Mouse (Mus musculus) liver, postnatal 0 days (tissue): ENCODE measurements around the gene Rnf148.

Source experiments
- CTCF ChIP-seq: sonication (generic); IDR thresholded peaks from 2 replicates; pipeline ENCODE4 v1.5.1; 2016; ENCODE audit warnings: antibody characterized with exemption, low read depth
- EP300 ChIP-seq: IDR thresholded peaks from 2 replicates; pipeline ENCODE4 v1.6.1; 2016; ENCODE audit warnings: antibody characterized with exemption, low read depth, mild to moderate bottlenecking

- TF ChIP-seq CTCF (no peak), EP300 (no peak)
Measured at GRCm38 (mm10) chr6:23650205-23650604, 4.7 kb downstream of the Rnf148 start, which contains the start of gene Rnf133.
